Mouse (Mus musculus) WW6 (cell line): ENCODE data around the gene Mfn1.

Experiments
- DNase-seq: peaks from one replicate; pipeline ENCODE4 v3.0.0-alpha.2; 2013; ENCODE audit warnings: low read depth, low spot score

The Mfn1 gene

DNA sequence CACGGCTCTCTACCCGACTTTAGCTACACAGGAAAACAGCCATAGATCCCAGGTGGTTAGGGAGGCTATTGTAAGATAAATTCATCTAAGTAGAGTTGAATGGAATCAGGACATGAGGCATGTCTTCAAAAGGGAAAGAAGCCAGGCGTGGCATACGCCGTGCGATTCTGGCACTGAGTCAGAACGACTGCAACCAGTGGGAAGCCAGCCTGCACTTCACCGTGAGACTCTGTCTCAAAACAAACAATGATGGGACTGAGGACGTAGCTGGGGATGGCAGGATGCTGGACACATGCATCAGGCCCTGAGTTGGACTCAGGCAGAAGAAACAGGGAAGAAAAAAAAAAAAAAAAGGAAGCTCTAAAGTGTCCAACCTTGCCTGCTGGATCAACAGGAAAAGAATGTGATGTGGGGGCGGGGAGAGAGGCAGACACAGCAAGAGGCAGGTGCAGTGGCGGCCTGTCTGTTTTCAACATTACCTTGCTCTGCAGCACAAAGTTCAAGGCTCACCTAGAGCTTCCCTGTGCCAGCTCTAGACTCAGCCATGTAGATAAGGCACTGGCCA lies 82.4 kb downstream of the Mfn1 start:
- no peak for DNase-seq

DNA sequence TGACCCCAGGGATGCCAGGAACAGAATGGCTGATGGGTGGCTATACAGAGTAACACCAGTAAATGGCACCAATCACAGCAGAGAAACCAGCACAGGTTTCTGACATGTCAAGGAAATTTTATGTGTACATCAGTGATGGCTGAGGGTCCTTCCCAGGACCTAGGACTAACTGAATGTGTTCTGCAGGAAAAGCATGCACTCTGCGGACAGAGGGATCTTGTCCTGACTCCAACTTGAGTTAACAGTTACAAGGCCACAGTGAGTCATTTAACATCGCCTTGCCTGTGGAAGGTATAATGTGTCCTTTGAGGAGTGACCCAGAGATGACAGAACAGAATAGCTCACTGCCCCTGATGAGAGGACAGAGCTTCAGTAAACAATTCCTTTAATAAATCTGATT lies 85.5 kb downstream of the Mfn1 start:
- no peak for DNase-seq

DNA sequence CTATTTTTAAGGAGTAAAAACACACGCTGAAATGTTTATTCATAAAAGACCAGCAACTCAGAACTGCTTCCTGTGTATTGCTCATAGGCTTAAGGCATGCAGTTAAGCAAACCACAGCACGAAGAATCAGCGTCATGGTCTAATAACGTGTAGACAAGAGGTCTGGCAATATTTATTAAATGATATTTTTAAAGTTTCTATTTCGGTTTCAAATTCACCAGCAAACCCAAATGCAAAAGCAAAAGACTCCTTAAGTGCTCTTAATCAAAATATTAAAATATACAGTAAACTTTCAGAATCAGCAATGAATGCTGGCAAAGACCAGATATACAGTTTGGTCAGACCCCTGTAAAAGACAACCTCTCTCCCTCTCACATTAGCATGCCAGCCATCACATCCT lies 86.1 kb downstream of the Mfn1 start:
- DNase-seq = no peak

DNA sequence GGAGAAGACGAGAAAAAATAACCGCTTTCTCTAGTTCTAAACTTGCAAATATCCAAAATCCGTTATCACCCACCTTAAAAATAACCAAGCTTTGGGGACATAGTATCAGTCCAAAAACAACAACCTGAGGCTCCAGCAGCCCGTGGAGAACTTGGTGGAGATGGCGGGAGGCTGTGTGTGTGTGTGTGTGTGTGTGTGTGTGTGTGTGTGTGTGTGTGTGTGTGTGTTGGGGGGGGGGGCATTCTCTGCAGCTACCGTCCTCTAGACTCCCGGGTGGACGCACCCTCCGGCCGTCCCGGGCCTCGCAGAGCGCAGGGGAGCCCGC lies 86.7 kb downstream of the Mfn1 start:
- no peak for DNase-seq

DNA sequence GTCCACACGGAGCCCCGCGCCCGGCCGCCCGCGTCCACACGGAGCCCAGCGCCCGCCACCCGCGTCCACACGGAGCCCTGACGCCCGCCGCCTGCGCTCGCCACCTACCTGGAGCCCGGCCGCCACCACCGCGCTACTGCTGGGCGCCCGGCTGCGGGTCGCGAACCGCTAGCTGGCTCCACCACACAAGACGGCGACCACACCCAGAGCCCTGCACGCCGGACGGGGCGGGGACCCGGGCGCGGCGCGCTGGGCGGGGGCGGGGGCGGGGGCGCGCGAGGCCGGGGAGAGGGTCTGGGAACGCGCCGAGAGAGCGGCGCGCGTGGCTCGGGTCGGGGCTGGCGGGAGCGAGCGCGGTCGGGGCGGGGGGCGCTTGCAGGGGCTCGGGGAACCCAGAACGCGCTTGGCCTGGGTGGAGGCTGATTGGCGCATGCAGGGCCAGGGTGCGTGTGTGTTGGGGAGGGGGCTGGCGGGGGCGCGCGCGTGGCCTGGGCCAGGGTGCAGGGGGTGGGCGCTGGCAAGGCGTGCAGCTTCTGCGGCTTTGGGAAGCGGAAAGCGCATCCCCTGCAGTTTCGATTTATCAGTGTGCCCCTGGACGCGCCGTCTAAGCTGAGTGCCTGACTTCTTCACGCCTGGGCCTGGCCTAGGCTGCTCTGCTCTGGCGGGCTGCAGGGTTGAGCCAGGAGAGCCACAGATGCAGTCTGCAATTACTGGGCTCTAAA lies 87.2 kb downstream of the Mfn1 start, which contains the start of gene Gnb4:
TSS of gene Gnb4 (minus strand) at position 255 of the 722 bp plus-strand sequence.
- DNase-seq = peak; percentile 33

DNA sequence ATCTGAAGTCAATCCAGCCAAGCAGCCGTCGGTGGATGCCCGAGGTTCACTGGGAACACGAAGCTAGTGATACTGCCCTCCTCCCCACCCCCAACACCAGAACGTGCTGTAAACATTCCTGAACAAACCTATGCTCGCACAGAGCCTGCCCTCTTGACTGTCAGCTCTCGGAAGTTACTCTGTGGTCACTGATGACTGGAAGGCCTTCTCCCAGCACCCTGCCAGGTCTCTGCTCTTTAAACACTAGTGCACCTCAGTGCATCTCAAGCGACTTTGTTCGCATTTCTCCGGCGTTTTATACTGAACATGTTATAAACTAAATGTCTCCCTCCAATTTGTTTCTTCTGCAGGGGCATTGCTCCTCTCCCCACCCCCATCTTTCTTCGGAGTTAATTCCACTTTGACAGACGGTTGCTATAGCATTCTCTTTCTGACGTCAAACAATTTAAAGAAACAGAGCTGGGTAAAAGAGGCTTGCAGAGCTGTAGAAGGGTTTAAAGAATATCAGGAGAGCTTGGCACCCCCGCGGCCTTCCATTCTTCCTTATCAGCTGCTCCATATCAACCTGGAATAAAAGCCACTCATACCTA lies 87.9 kb downstream of the Mfn1 start:
- DNase-seq = no peak

DNA sequence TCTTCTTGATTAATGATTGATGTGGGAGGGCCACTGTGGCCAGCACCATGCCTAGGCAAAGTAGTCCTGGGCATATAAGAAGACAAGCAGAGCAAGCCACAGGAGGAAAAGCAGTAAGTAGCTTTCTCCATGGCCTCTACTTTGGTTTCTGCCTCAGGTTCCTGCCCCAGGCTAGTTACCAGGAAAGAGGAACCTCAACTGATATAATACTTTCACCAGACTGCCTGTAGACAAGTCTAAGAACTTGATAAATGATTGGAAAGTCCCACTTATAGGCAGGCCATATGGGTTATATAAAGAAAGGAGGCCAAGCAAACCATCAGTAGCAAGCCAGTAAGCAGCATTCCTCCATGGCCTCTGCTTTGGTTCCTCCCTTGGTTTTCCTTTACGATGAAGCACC lies 92.4 kb downstream of the Mfn1 start:
- no peak for DNase-seq

DNA sequence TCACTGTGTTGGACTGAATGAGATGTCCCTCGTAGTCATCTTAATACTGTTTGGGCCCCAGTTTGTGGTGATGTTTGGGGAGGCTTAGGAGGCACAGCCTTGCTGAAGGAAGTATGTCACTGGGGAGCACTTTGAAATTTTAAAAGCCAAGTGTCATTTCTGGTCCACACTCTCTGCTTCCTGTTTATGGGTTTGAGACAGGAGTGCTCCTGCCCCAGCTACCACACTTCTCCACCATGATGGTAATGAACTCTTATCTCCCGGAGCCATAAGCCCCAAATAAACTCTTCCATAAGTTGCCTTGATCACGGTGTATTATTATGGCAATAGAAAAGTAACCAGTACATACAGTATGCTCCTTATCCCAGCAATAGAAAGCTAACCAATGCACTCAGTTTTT lies 92.8 kb downstream of the Mfn1 start:
- DNase-seq = no peak

DNA sequence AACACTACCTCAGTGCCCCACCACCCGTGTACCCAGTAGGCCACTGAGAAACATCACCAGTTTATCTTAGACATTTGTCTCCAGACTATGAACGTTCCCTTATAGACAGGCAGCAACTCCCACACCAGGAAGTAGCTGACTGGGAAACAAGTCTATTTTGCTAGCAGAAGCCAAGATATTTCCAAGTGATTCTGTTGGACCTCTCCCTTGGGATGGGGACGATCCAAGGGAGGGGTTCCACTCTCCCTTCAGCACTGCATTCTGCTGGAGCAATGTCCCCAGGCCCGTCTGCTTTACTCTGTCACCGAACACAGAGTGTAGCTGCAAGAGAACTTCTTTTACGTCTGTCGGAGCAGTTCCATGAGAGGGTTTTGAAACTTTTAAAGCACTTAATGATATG lies 98.9 kb downstream of the Mfn1 start:
- no peak for DNase-seq
